Mouse (Mus musculus): ENCODE measurements around the gene Tbx1. TPM values are rescaled to one million over a fixed set of nuclear protein-coding genes. Genes with fewer than 3 reads are reported as not detected.
A peak's percentile ranks its signal among the peaks of the same experiment; 100 is the strongest.

The Tbx1 gene
- 24.0 and 24.3 TPM in 2 replicates for polyA plus RNA-seq (2015; fragmentation: Nextera tagmentation; extraction: Ambion mirVana)

DNA sequence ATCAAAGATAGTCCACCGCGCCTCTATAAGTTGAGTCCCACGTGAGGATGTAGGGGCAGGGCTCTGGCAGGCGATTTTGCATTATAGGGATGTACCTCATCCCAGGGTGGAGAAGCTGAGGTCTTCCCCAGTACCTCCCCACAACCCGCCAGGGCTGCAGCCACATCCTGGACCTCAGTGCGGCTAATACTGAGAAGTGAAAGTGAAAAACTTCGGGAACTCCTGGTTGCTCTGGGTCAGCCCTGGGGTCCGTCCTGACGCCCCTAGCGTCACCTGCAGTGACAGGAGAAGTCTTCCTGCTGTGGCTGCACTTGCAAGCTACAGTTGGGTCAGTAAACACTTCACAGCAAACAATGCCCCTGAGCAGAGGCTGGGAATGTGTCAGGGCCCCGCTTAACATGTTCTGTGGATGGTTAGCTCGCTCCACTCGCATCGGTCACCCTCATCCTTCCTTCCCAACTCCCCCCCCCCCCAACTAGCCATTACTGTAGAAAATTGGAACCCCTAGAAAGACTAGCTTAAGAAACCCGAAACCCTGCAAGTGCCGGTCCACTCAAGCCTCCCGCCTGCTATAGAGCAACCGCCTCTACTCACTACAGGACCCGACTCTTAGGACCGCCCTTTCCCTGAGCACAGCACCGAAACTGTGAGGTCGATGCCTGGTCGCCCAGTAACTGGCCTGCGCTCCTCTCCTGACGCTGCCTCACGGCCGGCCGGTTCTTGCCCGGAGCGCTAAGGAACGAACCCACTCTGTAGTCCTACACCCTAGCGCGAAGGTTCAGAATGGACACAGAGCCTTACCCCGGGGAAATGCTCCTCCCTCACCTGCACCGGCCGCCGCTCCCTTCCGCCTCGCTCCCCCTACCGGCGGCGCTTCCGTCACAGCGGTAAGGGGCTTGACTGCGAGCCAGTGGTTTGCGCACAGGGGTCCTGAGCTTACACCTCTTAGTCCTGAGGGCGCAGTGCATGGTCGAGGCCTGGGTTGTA lies at the start of gene Tbx1:
TSS of gene Tbx1 (minus strand) at position 868 of the 987 bp plus-strand sequence.
- Histone ChIP-seq H3K4me3 (replicated peaks) (peak within 1 kb of the TSS; percentile 35), H3K36me3 (no peaks in the 10 kb centered on the region), H3K4me2 (replicated peaks) (peak within 1 kb of the TSS; percentile 54), H3K9ac (no peak within 1 kb of the TSS), H3K9me3 (replicated peaks) (no peaks in the 10 kb centered on the region), H3K27me3 (peaks cover 78% of the 10 kb centered on the region), H3K4me1 (peaks cover 46% of the 10 kb centered on the region), H3K27ac (replicated peaks) (no peak within 1 kb of the TSS)
- WGBS, result 6% methylated on average over 48 of the region's 48 CpGs
- no peak for ATAC-seq (ENCODE audit: insufficient number of reproducible peaks, low FRiP score, low TSS enrichment, low read depth)

- H3K4me2 ChIP-seq (replicated peaks), result no peak overlapping the region
- H3K9me3 ChIP-seq (replicated peaks), result no peaks in the 10 kb centered on the region
- H3K9ac ChIP-seq, result no peak overlapping the region
- no peaks in the 10 kb centered on the region for H3K27me3 ChIP-seq
- no peaks in the 10 kb centered on the region for H3K36me3 ChIP-seq
- H3K4me3 ChIP-seq (replicated peaks), result no peak overlapping the region
- no peak overlapping the region for H3K27ac ChIP-seq (replicated peaks)
- 86% methylated on average over 1 of the region's 1 CpGs for WGBS
- no peak for ATAC-seq (ENCODE audit: insufficient number of reproducible peaks, low FRiP score, low TSS enrichment, low read depth)
- H3K4me1 ChIP-seq, result 0 out of 2 replicates have a peak, but pooled peaks cover 5% of the 10 kb centered on the region
Measured at GRCm38 (mm10) chr16:18639382-18639929, 49.0 kb upstream of the Tbx1 start.

GRCm38 (mm10) chr16:18638396-18638795 lies 47.9 kb upstream of the Tbx1 start:
- no peak overlapping the region for H3K9ac ChIP-seq
- ATAC-seq (ENCODE audit: insufficient number of reproducible peaks, low FRiP score, low TSS enrichment, low read depth), result no peak
- 50% methylated on average over 2 of the region's 2 CpGs for WGBS
- H3K27me3 ChIP-seq, result no peaks in the 10 kb centered on the region
- no peaks in the 10 kb centered on the region for H3K9me3 ChIP-seq (replicated peaks)
- 0 out of 2 replicates have a peak, but pooled peaks cover 6% of the 10 kb centered on the region for H3K4me1 ChIP-seq
- H3K4me3 ChIP-seq (replicated peaks), result no peak overlapping the region
- H3K27ac ChIP-seq (replicated peaks), result no peak overlapping the region
- H3K36me3 ChIP-seq, result no peaks in the 10 kb centered on the region
- H3K4me2 ChIP-seq (replicated peaks), result no peak overlapping the region

DNA sequence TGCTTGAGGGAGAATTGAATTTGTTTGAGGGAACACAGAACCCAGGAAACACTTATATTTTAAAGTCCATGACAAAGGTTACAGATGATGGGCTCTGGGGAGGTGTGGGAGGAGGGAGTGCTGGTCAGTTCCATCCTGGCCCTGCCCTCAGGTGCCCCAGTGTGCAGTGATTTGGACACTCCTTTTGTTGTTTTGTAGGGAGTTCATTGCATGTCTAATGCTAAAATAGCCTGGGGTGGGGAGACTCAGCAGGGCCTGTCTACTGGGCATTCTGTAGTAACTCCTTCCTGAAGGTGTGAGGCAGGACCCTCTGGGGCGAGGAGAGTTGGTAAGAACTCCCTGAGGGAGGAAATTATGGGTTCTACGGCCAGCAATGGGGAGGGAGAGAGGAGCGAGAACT lies 46.3 kb upstream of the Tbx1 start:
- 0 out of 2 replicates have a peak, but pooled peaks cover 3% of the 10 kb centered on the region for H3K4me1 ChIP-seq
- no peak overlapping the region for H3K9ac ChIP-seq
- no peak overlapping the region for H3K27ac ChIP-seq (replicated peaks)
- no peak overlapping the region for H3K4me2 ChIP-seq (replicated peaks)
- H3K27me3 ChIP-seq, result no peaks in the 10 kb centered on the region
- no peak for ATAC-seq (ENCODE audit: insufficient number of reproducible peaks, low FRiP score, low TSS enrichment, low read depth)
- H3K9me3 ChIP-seq (replicated peaks), result no peaks in the 10 kb centered on the region
- H3K4me3 ChIP-seq (replicated peaks), result no peak overlapping the region
- 32% methylated on average over 3 of the region's 3 CpGs for WGBS
- H3K36me3 ChIP-seq, result no peaks in the 10 kb centered on the region

GRCm38 (mm10) chr16:18636401-18636800 lies 45.9 kb upstream of the Tbx1 start:
- H3K4me1 ChIP-seq, result 0 out of 2 replicates have a peak, but pooled peaks cover 3% of the 10 kb centered on the region
- no peak overlapping the region for H3K27ac ChIP-seq (replicated peaks)
- no peaks in the 10 kb centered on the region for H3K27me3 ChIP-seq
- no peak overlapping the region for H3K4me3 ChIP-seq (replicated peaks)
- WGBS, result 70% methylated on average over 5 of the region's 5 CpGs
- H3K36me3 ChIP-seq, result no peaks in the 10 kb centered on the region
- no peak for ATAC-seq (ENCODE audit: insufficient number of reproducible peaks, low FRiP score, low TSS enrichment, low read depth)
- H3K9me3 ChIP-seq (replicated peaks), result no peaks in the 10 kb centered on the region
- no peak overlapping the region for H3K9ac ChIP-seq
- H3K4me2 ChIP-seq (replicated peaks), result no peak overlapping the region

DNA sequence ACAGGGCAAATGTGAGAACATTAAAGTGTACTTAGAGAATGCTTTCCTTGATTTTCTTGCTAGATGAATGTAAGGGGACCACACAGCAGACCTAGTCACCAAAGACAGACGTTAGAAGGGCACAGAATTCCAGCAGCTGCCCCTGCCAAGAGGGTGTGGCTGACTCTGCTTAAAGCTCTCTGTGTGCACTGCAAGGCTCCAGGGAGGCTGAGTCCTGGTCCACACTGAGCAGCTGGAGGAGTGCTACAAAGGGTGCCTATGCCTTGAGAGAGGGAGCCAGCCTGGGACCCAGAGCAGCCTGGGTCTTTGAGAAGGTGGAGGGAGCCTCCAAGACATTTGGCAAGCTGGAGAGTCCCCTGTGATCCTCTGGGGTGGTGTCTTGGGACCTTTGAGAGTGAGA lies 42.9 kb upstream of the Tbx1 start:
- Histone ChIP-seq H3K27ac (replicated peaks) (peak overlapping the region; percentile 60), H3K4me1 (peaks cover 20% of the 10 kb centered on the region), H3K9ac (no peak overlapping the region), H3K4me3 (replicated peaks) (no peak overlapping the region), H3K9me3 (replicated peaks) (no peaks in the 10 kb centered on the region), H3K4me2 (replicated peaks) (no peak overlapping the region), H3K27me3 (no peaks in the 10 kb centered on the region), H3K36me3 (no peaks in the 10 kb centered on the region)
- no peak; the same call in 1 of the 2 replicates for ATAC-seq (ENCODE audit: insufficient number of reproducible peaks, low FRiP score, low TSS enrichment, low read depth)
- WGBS, result 4% methylated on average over 1 of the region's 1 CpGs

DNA sequence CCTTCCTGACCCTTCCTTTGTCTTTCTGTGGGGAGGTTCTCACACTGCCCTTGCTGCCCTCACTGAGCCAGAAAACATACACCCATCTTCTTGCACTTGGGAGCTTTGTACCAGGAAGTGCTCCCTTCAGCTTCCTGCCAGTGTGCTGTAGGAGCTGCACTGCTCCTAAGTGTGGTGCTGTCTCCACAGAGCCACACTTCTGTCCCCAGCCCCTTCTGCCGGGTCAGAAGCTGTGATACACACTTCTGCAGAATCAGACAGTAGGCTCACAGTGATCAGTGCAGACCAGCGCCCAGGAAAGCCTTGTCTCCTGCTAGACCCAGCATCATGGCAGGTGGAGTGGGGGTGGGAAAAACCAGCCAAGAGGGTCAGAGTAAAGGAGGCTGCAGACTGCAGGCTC lies 42.3 kb upstream of the Tbx1 start:
- Histone ChIP-seq H3K4me2 (replicated peaks) (no peak overlapping the region), H3K27me3 (no peaks in the 10 kb centered on the region), H3K27ac (replicated peaks) (peak overlapping the region; percentile 60), H3K4me1 (peaks cover 25% of the 10 kb centered on the region), H3K36me3 (no peaks in the 10 kb centered on the region), H3K9ac (no peak overlapping the region), H3K4me3 (replicated peaks) (no peak overlapping the region), H3K9me3 (replicated peaks) (no peaks in the 10 kb centered on the region)
- 45% methylated on average over 2 of the region's 2 CpGs for WGBS
- no peak for ATAC-seq (ENCODE audit: insufficient number of reproducible peaks, low FRiP score, low TSS enrichment, low read depth)

DNA sequence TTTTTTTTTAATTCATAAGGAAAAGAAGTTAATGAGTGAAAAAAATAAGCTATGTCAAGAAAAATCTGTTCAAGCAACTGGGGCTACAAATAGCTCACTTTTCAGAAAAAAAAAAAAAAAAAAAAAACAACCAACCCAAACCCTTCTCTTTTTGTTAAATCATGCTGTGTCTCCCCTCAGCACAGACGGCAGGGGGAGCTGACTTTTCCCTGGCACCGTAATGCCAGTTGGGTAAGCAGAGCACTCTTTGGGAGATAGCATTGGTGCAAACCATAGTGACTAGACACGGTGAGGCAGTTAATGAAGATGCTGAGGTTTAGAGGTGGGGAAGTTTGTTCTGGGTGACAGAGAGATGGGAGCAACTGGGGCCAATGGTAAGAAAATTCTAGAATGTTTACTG lies 41.6 kb upstream of the Tbx1 start:
- WGBS, result 52% methylated on average over 3 of the region's 3 CpGs
- peaks cover 32% of the 10 kb centered on the region for H3K4me1 ChIP-seq
- H3K9ac ChIP-seq, result no peak overlapping the region
- no peak overlapping the region for H3K4me3 ChIP-seq (replicated peaks)
- H3K27me3 ChIP-seq, result no peaks in the 10 kb centered on the region
- H3K36me3 ChIP-seq, result no peaks in the 10 kb centered on the region
- no peak for ATAC-seq (ENCODE audit: insufficient number of reproducible peaks, low FRiP score, low TSS enrichment, low read depth)
- no peak overlapping the region for H3K4me2 ChIP-seq (replicated peaks)
- no peaks in the 10 kb centered on the region for H3K9me3 ChIP-seq (replicated peaks)
- H3K27ac ChIP-seq (replicated peaks), result no peak overlapping the region

DNA sequence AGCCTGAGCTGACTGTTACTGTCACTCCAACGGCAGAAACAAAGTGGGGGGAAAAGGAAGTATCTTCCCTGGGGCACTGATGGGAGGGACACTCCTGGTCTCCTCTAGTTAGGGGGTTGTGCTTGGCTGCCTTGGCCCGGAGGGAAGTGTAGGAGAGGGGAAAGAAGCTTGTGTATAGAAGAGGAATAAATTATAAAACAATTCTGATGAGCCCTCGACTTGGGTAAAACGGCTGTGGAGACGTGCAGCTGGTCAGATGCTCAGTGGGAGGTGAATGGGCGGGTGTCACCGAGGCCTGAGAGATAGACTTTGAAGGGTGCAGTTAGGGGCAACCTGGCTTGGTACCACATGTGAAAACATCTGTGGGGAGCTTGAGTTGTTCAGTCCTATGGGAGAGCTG lies 40.7 kb upstream of the Tbx1 start:
- no peaks in the 10 kb centered on the region for H3K9me3 ChIP-seq (replicated peaks)
- H3K36me3 ChIP-seq, result no peaks in the 10 kb centered on the region
- no peak overlapping the region for H3K27ac ChIP-seq (replicated peaks)
- no peak for ATAC-seq (ENCODE audit: insufficient number of reproducible peaks, low FRiP score, low TSS enrichment, low read depth)
- H3K9ac ChIP-seq, result no peak overlapping the region
- WGBS, result 44% methylated on average over 7 of the region's 7 CpGs
- H3K27me3 ChIP-seq, result no peaks in the 10 kb centered on the region
- H3K4me2 ChIP-seq (replicated peaks), result no peak overlapping the region
- H3K4me1 ChIP-seq, result peaks cover 41% of the 10 kb centered on the region
- no peak overlapping the region for H3K4me3 ChIP-seq (replicated peaks)

GRCm38 (mm10) chr16:18630291-18630690 lies 39.8 kb upstream of the Tbx1 start:
- peaks cover under 1% of the 10 kb centered on the region; the same call in 1 of the 2 replicates for H3K36me3 ChIP-seq
- peak overlapping the region; percentile 74 for H3K4me3 ChIP-seq (replicated peaks)
- WGBS, result 51% methylated on average over 5 of the region's 5 CpGs
- peak overlapping the region; percentile 83; the same call in 1 of the 2 replicates for H3K9ac ChIP-seq
- peak overlapping the region; percentile 90 for H3K4me2 ChIP-seq (replicated peaks)
- H3K27ac ChIP-seq (replicated peaks), result peak overlapping the region; percentile 39; the same call in 1 of the 2 replicates
- peaks cover 49% of the 10 kb centered on the region for H3K4me1 ChIP-seq
- ATAC-seq (ENCODE audit: insufficient number of reproducible peaks, low FRiP score, low TSS enrichment, low read depth), result no peak
- H3K27me3 ChIP-seq, result peaks cover 8% of the 10 kb centered on the region
- H3K9me3 ChIP-seq (replicated peaks), result no peaks in the 10 kb centered on the region

Measured in embryonic facial prominence, embryonic 15.5 days (tissue).